Mouse (Mus musculus) lung, embryonic 15.5 days (tissue): Measurements from ENCODE around the gene Muc5ac. TPM values are rescaled to one million over a fixed set of nuclear protein-coding genes. Genes with fewer than 3 reads are reported as not detected.
"Not testable (repeated sequence)": the region's sequence is repeated elsewhere in the genome, so short reads cannot be mapped to it uniquely, and the experiment has no call there.

ENCODE experiments used
- ATAC-seq: fragments of 200-750 bp; cut with Nextera tagmentation; 2 replicates; pipeline ENCODE4 v1.8.0; 2017; ENCODE audit warnings: moderate number of reproducible peaks, borderline replicate concordance; ENCODE audit not compliant: low FRiP score, low TSS enrichment; ENCODE audit errors: extremely low read depth
- H3K27ac ChIP-seq: fragments of 300-500 bp; sonication (generic); 2 replicates; pipeline ENCODE4 v1.5.1; 2015; ENCODE audit warnings: moderate library complexity, mild to moderate bottlenecking, inconsistent platforms
- H3K27me3 ChIP-seq: fragments of 300-500 bp; sonication (generic); 2 replicates; pipeline ENCODE4 v1.6.1; 2015; ENCODE audit warnings: inconsistent platforms
- H3K36me3 ChIP-seq: fragments of 300-500 bp; sonication (generic); 2 replicates; pipeline ENCODE4 v1.6.1; 2015; ENCODE audit warnings: inconsistent platforms
- H3K4me1 ChIP-seq: fragments of 300-500 bp; sonication (generic); 2 replicates; pipeline ENCODE4 v1.6.1; 2015; ENCODE audit warnings: inconsistent platforms
- H3K4me2 ChIP-seq: fragments of 300-500 bp; sonication (generic); 2 replicates; pipeline ENCODE4 v1.6.1; 2015; ENCODE audit warnings: inconsistent platforms, mild to moderate bottlenecking, moderate library complexity
- H3K4me3 ChIP-seq: fragments of 300-500 bp; sonication (generic); 2 replicates; pipeline ENCODE4 v1.5.1; 2015; ENCODE audit warnings: mild to moderate bottlenecking, inconsistent platforms
- H3K9ac ChIP-seq: fragments of 300-500 bp; sonication (generic); 2 replicates; pipeline ENCODE4 v1.6.1; 2015; ENCODE audit warnings: inconsistent platforms
- H3K9me3 ChIP-seq: fragments of 300-500 bp; sonication (generic); 2 replicates; pipeline ENCODE4 v1.6.1; 2016; ENCODE audit warnings: inconsistent platforms
- WGBS: fragments of 180-500 bp; shearing (Covaris S2); methylation state at CpG from one replicate; pipeline ENCODE4 v1.1.7; 2015; 5-methylcytosine and 5-hydroxymethylcytosine counted together
- polyA plus RNA-seq: library from polyadenylated mRNA; unstranded; fragments of >200 nt; fragmentation: Nextera tagmentation; extraction: Ambion mirVana; gene quantifications from 2 replicates; pipeline ENCODE4 v1.2.1, GENCODE M21; 2015

The Muc5ac gene
- polyA plus RNA-seq, 1 experiment from 2014 or later: 0.27 TPM

GRCm38 (mm10) chr7:141805384-141805783 is 16.6 kb downstream of the Muc5ac start:
- WGBS: 83% methylated on average over 7 of the region's 7 CpGs
- no peak overlapping the region for H3K9ac ChIP-seq
- ATAC-seq: no peak

GRCm38 (mm10) chr7:141807823-141808222 is 19.1 kb downstream of the Muc5ac start:
- WGBS: no CpG with 5 or more reads among the region's 4 CpGs
- H3K9ac ChIP-seq: not testable (repeated sequence)

More at GRCm38 (mm10) chr7:141805384-141805783, 16.6 kb downstream of the Muc5ac start:
- no peak overlapping the region for H3K27ac ChIP-seq
- no peaks in the 10 kb centered on the region for H3K27me3 ChIP-seq
- H3K4me1 ChIP-seq: no peaks in the 10 kb centered on the region
- no peak overlapping the region for H3K4me3 ChIP-seq
- H3K9me3 ChIP-seq: no peaks in the 10 kb centered on the region
- no peak overlapping the region for H3K4me2 ChIP-seq
- no peaks in the 10 kb centered on the region for H3K36me3 ChIP-seq

GRCm38 (mm10) chr7:141809933-141810332 is 21.2 kb downstream of the Muc5ac start:
- H3K4me3 ChIP-seq, ATAC-seq, H3K4me1 ChIP-seq, H3K9me3 ChIP-seq, H3K27ac ChIP-seq, H3K36me3 ChIP-seq, H3K9ac ChIP-seq, H3K4me2 ChIP-seq, H3K27me3 ChIP-seq: not testable (repeated sequence)
- no CpG with 5 or more reads among the region's 4 CpGs for WGBS

More at GRCm38 (mm10) chr7:141807823-141808222, 19.1 kb downstream of the Muc5ac start:
- H3K9me3 ChIP-seq, H3K4me2 ChIP-seq, H3K36me3 ChIP-seq, H3K27ac ChIP-seq, H3K27me3 ChIP-seq, H3K4me3 ChIP-seq, ATAC-seq, H3K4me1 ChIP-seq: not testable (repeated sequence)

GRCm38 (mm10) chr7:141813321-141813720 is 24.5 kb downstream of the Muc5ac start:
- Histone ChIP-seq H3K4me3 (no peak overlapping the region), H3K27me3 (no peaks in the 10 kb centered on the region), H3K9me3 (no peaks in the 10 kb centered on the region), H3K27ac (no peak overlapping the region), H3K4me1 (no peaks in the 10 kb centered on the region), H3K36me3 (no peaks in the 10 kb centered on the region), H3K4me2 (no peak overlapping the region), H3K9ac (no peak overlapping the region)
- 70% methylated on average over 4 of the region's 4 CpGs for WGBS
- no peak for ATAC-seq

- no peak for ATAC-seq
Measured at GRCm38 (mm10) chr7:141815361-141815760, 26.6 kb downstream of the Muc5ac start.

GRCm38 (mm10) chr7:141817355-141818075 is 28.7 kb downstream of the Muc5ac start:
- Histone ChIP-seq H3K27me3 (no peaks in the 10 kb centered on the region), H3K4me3 (no peak overlapping the region), H3K27ac (no peak overlapping the region), H3K9ac (no peak overlapping the region), H3K36me3 (no peaks in the 10 kb centered on the region), H3K9me3 (no peaks in the 10 kb centered on the region), H3K4me1 (no peaks in the 10 kb centered on the region), H3K4me2 (no peak overlapping the region)
- no peak for ATAC-seq
- 59% methylated on average over 11 of the region's 11 CpGs for WGBS

More at GRCm38 (mm10) chr7:141815361-141815760, 26.6 kb downstream of the Muc5ac start:
- H3K9me3 ChIP-seq: no peaks in the 10 kb centered on the region
- no peak overlapping the region for H3K9ac ChIP-seq
- H3K4me3 ChIP-seq: no peak overlapping the region
- H3K4me2 ChIP-seq: no peak overlapping the region
- H3K36me3 ChIP-seq: no peaks in the 10 kb centered on the region
- H3K27me3 ChIP-seq: no peaks in the 10 kb centered on the region
- H3K27ac ChIP-seq: no peak overlapping the region
- no peaks in the 10 kb centered on the region for H3K4me1 ChIP-seq
- 64% methylated on average over 4 of the region's 4 CpGs for WGBS

GRCm38 (mm10) chr7:141818267-141818666 is 29.5 kb downstream of the Muc5ac start:
- 74% methylated on average over 3 of the region's 3 CpGs for WGBS
- no peaks in the 10 kb centered on the region for H3K4me1 ChIP-seq
- no peaks in the 10 kb centered on the region for H3K27me3 ChIP-seq
- no peak overlapping the region for H3K9ac ChIP-seq
- ATAC-seq: no peak
- H3K36me3 ChIP-seq: no peaks in the 10 kb centered on the region
- H3K4me3 ChIP-seq: no peak overlapping the region
- no peak overlapping the region for H3K4me2 ChIP-seq
- H3K9me3 ChIP-seq: no peaks in the 10 kb centered on the region
- no peak overlapping the region for H3K27ac ChIP-seq

GRCm38 (mm10) chr7:141822582-141823261 is 34.0 kb downstream of the Muc5ac start:
- ATAC-seq: no peak

GRCm38 (mm10) chr7:141823699-141824098 is 34.9 kb downstream of the Muc5ac start:
- no peaks in the 10 kb centered on the region for H3K4me1 ChIP-seq
- ATAC-seq: no peak
- WGBS: 62% methylated on average over 6 of the region's 6 CpGs
- H3K27me3 ChIP-seq: no peaks in the 10 kb centered on the region
- H3K4me2 ChIP-seq: no peak overlapping the region
- no peaks in the 10 kb centered on the region for H3K9me3 ChIP-seq
- no peak overlapping the region for H3K9ac ChIP-seq
- H3K36me3 ChIP-seq: no peaks in the 10 kb centered on the region
- no peak overlapping the region for H3K27ac ChIP-seq
- H3K4me3 ChIP-seq: no peak overlapping the region

More at GRCm38 (mm10) chr7:141822582-141823261, 34.0 kb downstream of the Muc5ac start:
- Histone ChIP-seq H3K4me1 (no peaks in the 10 kb centered on the region), H3K4me3 (no peak overlapping the region), H3K4me2 (no peak overlapping the region), H3K9ac (no peak overlapping the region), H3K9me3 (no peaks in the 10 kb centered on the region), H3K36me3 (no peaks in the 10 kb centered on the region), H3K27me3 (no peaks in the 10 kb centered on the region), H3K27ac (no peak overlapping the region)
- 35% methylated on average over 4 of the region's 4 CpGs for WGBS

- Histone ChIP-seq H3K9ac (no peak overlapping the region), H3K9me3 (no peaks in the 10 kb centered on the region), H3K27ac (no peak overlapping the region), H3K27me3 (no peaks in the 10 kb centered on the region), H3K4me1 (no peaks in the 10 kb centered on the region), H3K36me3 (no peaks in the 10 kb centered on the region), H3K4me3 (no peak overlapping the region), H3K4me2 (no peak overlapping the region)
- WGBS: 72% methylated on average over 9 of the region's 9 CpGs
- ATAC-seq: no peak
Measured at GRCm38 (mm10) chr7:141824398-141824797, 35.6 kb downstream of the Muc5ac start.

- no peak overlapping the region for H3K27ac ChIP-seq
Measured at GRCm38 (mm10) chr7:141835941-141836340, 47.2 kb downstream of the Muc5ac start.

GRCm38 (mm10) chr7:141836423-141836822 is 47.7 kb downstream of the Muc5ac start:
- no peak for ATAC-seq

More at GRCm38 (mm10) chr7:141835941-141836340, 47.2 kb downstream of the Muc5ac start:
- Histone ChIP-seq H3K4me2 (no peak overlapping the region), H3K4me1 (peaks cover 7% of the 10 kb centered on the region; the same call in 1 of the 2 replicates), H3K9ac (no peak overlapping the region), H3K36me3 (no peaks in the 10 kb centered on the region), H3K4me3 (no peak overlapping the region), H3K27me3 (no peaks in the 10 kb centered on the region), H3K9me3 (no peaks in the 10 kb centered on the region)
- WGBS: 43% methylated on average over 7 of the region's 7 CpGs
- no peak for ATAC-seq

More at GRCm38 (mm10) chr7:141836423-141836822, 47.7 kb downstream of the Muc5ac start:
- Histone ChIP-seq H3K27ac (no peak overlapping the region), H3K4me3 (no peak overlapping the region), H3K9ac (no peak overlapping the region), H3K36me3 (no peaks in the 10 kb centered on the region), H3K4me2 (no peak overlapping the region), H3K4me1 (peaks cover 7% of the 10 kb centered on the region; the same call in 1 of the 2 replicates), H3K9me3 (no peaks in the 10 kb centered on the region), H3K27me3 (no peaks in the 10 kb centered on the region)
- 45% methylated on average over 8 of the region's 8 CpGs for WGBS
